Mouse (Mus musculus) thymus, postnatal 14 days (tissue): Measurements from ENCODE around the gene Sstr5.

Experiments
- DNase-seq: peaks from one replicate; pipeline ENCODE4 v3.0.0; 2021

Gene Sstr5

DNA sequence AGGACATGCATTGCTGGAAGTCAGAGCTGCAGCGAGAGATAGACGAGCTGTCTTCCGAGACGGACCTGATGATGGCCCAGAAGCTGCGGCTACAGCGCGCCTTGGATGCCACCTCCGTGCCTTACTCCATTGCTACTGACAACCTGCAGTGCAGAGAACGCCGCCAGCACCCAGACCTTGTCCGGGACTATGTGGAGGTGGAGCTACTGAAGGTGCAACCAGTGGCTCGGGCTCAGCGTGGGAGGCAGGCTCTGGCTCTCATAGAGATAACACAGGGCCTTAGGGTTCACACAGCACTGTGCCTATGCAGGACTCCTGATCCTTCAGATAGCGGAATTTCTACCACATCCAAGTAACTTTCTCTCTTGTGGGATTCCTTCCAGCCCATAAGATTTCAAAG is 25.0 kb downstream of the Sstr5 start:
- no peak for DNase-seq

DNA sequence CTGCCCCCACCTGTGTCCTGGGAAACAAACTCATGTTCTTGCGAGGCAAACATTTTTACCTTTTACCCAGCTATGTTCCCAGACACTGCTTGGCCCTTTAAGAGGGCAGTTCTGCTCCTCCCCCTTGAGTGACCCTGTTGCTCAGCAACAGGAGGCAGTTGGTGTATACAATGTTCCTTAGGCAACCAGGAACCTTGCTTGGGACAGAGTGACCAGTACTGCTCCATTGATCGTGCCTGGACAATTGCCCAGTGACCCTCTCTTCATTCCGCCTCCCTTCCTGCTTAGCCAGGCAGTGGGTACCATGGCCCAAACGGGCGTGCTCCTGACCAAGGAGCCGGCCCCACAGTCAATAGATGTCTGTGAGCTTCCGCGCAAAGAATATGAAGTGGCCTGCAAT is 25.7 kb downstream of the Sstr5 start:
- no peak for DNase-seq

DNA sequence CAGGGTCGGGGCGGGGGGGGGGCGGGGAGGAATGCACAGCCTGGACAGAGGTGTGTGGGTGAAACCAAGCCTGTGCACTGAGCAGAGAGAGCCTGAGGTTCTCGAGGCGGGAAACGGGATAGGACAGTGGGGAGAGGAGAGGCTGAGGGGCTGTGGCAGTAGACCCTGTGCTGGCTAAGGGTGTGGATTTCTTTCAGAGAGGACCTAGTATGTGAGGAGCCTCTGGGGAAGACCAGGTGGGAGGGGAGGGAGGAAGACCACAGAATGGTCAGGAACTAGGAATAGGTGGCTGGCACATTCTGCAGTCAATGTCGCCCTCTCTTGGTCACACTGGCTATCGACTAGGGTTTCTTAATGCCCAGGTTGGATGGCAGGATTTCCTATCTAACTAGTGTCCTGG is 27.3 kb downstream of the Sstr5 start:
- peak; percentile 11 for DNase-seq

DNA sequence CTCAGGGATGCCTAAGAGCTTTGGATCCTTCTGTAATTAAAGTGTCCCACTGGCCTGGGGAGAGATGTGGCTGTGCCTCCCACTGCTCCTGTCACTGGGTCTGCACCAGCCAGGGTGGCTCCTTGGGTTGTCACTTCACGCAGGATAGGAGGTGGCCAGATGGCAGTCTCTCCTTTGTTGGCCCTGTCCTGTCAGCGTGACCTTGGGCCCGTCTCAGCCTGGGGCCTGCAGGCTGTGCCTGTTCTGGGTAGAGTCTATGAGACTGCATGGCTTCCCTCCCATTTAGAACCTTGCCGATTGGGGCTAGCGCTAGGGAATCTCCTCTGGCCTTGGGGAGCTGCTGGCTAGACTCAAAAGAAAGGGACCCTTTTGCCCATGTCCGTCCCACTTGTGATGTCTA is 28.8 kb downstream of the Sstr5 start:
- DNase-seq: no peak

DNA sequence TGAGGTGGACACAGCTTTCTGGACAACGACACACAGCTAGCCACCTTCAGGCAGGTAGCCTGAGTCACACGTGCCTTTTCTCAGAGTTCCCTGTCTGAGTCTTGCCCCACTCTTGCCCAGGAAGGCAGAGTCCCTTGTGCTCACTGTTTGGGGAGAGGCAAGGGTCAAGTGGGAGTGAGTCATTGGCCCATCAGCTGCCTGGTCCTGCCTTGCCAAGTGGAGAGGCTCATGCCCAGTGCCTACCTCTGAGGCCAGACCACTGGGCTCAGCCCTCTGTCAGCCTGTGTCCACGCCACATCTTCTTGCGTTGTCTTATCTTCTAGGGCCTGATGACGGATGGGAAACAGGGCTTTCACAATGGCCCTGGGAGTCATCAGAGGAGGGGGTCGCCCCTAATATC is 29.3 kb downstream of the Sstr5 start:
- DNase-seq: no peak

DNA sequence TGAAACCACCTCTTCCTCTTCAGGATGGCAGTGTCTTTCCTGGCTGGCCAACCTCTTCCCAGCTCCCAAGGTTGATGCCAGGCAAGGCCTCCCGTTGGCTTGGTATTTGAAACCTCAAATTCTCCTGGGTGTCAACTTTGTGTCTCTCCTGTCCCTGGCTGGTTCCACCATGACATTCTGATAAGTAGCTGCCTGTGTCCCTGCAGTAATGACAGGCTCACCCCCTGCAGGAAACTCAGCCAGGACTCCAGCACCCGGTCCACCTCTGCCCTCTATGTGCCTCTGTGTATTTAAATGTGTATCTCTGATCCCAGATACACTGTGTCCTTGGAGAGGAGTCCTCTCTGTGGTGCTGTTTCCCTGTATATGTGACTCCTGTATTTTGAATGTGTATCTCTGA is 30.8 kb downstream of the Sstr5 start:
- no peak for DNase-seq

DNA sequence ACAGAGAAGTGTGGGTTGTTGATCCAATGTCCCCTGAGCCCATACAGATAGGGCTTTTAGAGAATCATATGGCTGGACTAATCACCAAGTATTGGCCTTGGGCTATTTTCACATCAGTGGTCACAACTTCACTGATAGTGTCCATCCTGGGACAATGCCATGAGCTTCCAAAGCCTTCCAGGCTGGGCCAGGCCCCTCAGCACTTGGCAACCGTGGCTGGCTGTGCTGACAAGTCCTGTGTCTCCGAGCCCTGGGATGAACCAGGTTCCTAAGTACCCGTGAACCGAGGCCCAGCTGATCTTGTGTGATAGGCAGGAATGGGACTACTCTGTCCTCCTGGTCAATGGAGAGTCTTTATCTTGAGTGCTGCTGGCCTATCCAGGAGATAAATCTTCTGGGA is 33.0 kb downstream of the Sstr5 start:
- no peak for DNase-seq

DNA sequence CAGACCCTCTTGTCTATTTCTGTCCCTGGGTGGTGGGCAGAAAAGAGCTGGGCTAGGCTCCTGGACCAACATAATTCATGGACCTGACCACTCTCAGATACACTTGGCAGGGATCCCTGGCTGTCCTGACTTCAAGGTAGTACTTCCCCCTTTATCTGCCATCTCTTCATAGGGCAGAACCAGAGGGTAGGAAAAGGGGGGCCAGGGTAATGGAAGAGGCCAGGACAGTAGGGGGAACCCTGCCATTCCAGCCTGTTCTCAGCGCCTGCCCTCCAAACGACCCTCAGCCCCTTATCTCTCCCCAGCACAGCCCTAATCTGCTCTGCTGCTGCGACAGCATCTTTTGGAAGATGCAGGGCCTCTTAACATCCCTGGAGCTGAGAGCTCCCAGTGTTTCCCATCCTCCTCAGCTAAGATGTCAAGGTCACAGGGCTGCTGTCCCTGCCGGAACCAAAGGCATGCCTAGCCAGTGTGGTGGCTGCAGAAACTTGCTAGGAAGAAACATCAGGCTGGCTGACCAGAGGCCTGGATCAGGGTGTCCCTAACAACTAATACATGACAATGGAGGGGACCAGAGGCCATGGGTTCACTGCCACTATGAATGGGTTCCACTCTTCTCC is 33.7 kb downstream of the Sstr5 start:
- DNase-seq: no peak

DNA sequence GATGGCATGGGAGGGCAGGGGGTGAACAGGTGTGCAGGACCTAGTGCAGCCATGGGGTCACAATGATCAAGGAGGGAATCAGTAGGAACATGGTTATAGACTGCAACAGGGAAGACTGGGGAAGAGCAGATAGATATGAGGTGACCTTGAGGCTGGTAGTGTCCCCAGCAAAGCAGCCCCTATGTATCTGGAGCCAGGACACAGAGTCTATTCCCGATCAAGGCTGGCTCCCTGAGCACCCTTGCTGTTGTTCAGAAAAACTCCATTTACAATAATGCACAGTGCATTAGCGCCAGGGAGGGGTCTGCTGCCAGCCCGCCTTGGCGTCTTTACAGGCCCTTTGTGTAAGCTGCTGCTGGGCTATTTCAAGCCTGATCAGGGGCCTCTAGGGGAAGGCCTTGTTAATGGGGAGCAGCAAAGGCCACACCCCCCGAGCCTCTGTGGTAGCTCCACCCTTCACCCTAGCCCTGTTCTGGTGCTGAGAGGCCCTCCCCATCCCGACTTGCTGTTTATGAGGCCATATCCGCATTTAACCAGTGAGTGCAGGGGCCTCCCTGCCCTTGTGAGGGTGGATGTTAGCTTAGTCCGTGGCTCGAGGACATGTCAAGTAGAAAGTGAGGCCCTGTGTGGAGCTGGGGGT is 34.7 kb downstream of the Sstr5 start:
- DNase-seq: no peak

DNA sequence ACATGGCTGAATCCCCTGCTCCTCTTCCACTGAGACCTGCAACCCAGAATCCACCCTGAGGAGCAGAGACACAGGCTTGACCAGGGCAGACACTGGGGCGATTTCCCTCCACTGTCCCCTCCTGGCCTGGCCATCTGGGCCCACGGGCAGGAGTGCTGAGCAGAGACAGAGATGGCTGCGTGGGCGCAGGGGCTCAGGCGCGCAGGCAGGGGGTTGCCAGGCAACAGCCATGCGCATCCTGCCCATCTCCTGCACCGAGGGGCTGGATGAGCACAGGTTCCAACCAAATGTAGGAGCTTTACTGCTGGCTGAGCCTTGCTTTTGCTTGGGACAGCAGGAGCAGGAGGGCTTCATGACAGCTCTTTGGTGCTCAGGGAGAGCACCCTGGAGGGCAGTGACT is 40.5 kb downstream of the Sstr5 start:
- DNase-seq: no peak

DNA sequence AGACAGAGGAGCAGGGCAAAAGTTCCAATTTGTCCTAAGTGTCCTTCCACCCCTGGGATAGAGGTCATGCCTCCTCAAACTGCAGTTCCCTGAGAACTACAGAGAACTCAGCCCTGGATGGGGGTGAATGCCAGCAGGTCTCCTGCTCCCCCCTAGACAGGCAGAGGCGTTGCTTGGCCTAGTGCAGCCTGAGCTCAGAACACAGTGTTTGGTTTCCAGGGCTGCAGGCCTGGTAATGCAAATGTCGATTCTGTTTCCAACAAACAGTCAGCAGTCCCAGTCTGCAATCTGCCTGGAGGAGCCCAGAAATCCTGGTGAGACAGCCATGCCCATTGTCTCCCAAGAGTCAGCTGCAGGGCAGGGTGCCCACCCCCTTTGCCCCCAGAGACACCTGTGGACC is 42.8 kb downstream of the Sstr5 start, which contains the start of gene Tekt4:
Gene Tekt4, plus strand, starts transcription at position 344 of the 400 bp plus-strand sequence.
- DNase-seq: no peak

DNA sequence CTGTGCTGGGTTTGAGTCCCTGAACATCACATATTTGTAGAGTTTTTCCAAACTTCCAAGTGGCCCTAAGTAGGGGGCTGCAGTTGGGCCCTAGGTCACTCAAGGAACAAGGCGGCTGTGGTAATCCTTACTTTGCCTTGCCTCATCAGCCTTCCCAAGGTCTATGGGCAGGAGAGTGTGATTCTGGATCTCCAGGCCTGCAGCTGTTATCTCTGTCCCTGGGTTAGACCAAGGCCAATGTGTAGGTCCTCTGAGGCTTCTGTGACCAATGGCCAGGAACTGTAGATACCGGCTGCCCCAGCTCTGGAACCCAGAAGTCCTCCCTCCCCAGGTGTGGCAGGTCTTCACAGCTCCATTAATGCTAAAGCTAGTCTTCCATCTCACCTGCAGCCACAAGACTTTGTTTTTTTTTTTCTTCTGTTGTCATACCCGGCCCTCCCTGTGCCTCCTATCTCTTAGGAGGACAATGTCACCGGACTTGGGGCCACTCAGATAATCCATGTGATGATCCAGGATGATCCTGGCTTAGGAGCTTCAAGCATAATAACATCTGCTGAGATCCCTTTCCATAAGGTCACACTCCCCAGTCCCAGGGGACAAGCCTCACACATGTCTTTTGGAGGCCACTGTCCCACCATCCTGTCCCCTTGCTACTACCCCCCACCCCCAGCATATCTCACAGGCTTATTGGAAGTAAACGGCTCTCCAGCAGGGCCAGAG is 44.7 kb downstream of the Sstr5 start:
- no peak for DNase-seq

DNA sequence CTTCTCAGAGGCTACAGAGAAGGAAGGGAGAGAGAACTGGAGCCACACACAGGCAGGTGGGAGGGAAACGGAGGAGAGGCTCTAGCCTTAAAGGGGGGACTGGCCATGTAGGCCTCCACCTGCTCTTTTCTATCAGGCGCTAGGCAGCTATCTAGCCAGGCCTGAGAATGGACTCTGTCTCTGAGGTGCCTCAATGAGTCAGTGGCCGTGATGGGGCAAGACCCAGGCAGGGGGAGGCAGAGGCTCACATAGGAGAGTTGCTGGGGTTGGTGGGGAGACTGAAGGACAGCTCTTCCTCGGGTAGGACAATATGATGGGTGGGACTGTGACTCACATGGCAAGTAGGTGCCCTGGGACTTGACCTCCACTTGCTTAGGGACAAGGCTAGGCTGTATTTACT is 46.8 kb downstream of the Sstr5 start:
- DNase-seq: no peak

DNA sequence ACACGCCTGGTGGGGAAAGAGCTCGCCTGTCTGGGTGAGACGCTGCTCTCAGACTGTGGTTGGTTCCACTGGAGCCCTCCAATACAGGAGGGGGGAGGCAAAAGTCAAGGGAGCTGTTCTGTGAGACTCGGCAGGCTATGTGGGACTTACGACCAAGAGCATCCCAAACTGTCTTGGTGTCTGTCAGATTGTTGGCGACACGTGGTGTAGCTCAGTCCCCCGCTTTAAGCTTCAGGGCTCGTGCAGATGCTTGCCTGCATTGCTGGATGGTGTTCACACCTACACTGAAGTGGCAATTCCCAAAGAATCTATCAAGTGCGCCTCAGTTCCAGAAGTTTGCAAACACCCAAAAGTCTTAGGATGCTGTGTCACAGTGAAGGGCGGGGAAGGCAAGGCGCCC is 49.2 kb downstream of the Sstr5 start:
- DNase-seq: no peak

DNA sequence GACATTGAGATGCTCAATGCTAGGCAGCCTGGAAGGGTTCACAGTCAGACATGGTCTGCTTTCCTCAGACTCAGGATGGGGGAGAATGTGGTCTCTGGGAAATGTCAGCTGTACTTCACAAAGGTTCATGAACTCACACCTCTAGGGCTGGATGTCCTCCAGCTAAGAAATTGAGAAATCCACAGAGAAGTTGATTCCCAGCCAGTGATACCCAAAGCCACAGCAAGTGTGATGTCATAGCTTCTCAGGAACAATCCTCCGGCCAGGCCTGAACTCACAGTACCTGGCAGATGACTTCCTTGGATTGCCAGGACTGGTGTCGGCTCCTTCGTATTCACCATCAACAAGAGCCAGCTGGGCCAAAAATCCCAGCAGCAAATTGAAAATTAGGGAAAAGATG is 51.2 kb downstream of the Sstr5 start:
- DNase-seq: no peak

DNA sequence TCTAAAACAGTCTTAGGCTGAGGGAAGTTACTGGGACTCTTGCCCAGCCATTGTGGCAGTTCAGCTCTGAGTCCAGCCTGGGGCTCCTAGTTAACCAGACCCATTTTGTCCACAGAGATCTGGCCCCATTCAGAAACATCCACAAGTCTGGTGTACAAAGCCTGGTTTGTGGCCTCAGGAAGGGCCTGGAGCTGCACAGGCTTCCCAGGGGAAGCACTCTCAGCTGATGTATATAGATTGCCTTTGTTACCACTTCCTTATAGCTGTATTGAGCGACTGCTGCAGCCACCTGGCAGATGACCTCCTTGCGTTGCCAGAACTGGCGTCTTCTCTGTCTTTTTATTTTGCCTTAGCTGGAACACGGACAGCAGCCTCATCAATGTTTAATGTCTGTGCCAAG is 52.0 kb downstream of the Sstr5 start:
- no peak for DNase-seq

DNA sequence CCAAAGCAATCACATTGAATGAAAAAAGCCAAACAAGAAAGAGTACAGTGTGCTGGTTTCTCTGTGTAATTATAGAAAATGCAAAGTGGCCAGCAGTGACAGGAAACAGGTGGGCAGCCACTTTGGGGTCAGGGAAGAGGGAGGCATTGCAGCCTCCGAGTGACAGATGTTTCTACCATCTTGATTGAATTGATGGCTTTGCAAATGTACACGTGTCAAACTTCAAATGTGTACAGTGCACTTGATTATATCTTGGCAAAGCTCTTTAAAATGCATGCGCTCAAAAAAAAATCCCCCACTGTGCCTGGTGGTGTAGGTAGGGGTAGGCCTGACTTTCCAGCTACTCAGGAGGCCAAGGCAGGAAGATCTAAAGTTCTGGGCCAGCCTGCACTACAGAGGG is 54.2 kb downstream of the Sstr5 start:
- DNase-seq: no peak

DNA sequence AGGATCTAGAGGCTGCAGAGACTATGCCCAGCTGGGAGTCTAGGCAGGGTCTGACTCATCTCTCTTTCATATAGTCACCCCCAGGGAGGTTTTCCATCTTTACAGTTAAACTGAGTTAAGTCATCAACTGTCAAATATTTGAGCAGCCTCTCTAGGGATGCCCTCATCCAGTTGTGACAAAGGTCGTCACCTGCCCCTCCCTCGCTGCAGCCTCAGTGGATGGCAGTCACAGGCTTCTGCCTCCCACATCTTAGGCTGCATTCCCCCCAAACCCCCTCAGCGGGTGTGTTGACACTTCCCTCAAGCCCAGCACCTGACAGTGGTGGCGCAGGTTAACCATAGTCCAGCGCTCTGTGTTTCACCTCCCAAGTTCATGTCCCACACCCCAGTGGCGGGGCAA is 55.7 kb downstream of the Sstr5 start:
- DNase-seq: no peak
